Mouse (Mus musculus) adrenal gland, postnatal 10 days (tissue): ENCODE measurements at regions not wholly inside any gene's neighbourhood (a gene's known extent, or its start where the extent isn't known, plus 50 kb on each side); places are given as distances from the start of the nearest gene placed in this dataset.
"Not testable (repeated sequence)": the region's sequence is repeated elsewhere in the genome, so short reads cannot be mapped to it uniquely, and the experiment has no call there.

ENCODE experiments used
- DNase-seq: peaks from one replicate; pipeline ENCODE4 v3.0.0; 2021; ENCODE audit warnings: mixed read lengths

DNA sequence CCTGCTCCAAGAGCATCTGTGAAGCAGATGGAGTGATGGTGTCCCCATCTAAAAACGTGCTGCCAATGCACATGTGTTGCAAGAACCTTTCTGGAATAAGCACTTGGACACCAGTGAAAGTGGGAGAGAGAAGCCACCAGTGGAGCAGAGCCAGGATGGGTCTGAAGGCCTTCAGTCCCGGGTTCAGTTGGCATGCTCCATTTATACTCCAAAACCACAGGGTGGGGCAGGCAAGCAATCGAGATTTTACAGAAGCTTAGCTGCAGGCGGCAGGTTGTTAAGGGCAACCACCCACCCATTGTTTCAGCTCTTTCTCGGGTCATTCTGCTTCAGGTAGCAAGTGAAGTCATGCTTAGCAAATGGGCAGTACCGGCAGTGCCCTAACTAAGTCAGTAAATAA, 51.8 kb upstream of the Sv2b start:
- DNase-seq = no peak

DNA sequence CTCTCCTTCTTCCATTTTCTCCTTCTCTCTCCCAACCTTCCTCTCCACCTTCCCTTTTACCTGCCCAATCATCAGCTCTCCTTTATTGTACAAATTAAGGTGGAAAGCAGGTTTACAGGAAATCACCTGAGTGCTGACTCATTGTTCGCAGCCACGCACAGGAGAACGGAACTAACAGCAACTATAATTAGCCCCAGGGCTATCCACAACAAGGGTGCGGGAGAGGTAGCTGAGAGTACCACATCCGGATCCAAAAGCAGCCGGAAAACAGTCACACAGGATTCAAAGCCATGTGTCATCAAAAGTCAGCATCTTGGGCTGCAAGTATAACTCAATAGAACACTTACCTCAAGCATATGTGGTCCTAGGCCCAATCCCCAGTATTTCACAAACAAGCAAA, 53.5 kb upstream of the Sv2b start:
- no peak for DNase-seq

DNA sequence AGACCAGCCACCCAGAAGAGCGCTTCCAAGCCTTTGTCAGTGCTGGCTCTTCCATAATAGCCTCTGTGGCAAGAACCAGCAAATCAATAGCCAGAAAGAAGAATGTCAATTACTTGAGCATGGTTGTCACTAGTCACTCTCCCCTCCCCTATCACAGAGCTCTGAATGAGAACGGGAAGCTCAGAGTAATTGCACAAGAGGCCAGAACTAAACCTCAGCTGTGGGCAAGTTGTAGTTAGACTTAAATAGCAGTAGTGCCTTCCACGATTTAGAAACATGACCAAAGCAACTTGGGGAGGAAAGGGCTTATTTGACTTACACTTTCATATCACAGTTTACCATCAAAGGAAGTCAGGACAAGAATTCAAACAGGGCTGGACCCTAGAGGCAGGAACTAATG, 56.4 kb upstream of the Sv2b start:
- no peak for DNase-seq

DNA sequence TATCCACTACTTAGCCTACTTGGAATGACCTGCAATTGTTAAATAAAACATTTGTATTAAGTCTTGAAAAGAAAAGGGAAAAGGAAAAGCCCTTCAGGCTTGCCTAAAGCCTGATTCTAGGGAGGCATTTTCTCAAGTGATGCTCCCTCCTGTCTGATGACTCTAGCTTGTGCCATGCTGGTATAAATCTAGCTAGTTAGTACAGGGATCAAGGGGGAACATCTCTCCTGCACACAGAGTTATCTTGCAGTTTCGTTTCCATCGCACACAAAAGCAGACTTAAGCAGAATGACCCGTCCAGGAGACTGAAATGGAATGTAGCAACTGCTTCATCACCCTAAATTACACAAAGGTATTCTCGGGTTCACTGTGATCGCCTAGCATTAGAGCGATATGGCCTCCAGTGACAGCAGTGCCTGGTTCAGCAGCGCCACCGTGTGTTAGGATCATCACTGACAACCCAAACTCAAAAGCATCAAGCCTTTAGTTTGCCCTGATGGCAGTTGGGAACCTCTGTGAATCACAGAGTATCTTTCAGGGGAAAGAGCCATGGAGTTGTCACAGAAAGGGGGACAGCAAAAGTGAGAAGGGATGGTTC, 57.3 kb upstream of the Sv2b start:
- DNase-seq = peak; percentile 87

DNA sequence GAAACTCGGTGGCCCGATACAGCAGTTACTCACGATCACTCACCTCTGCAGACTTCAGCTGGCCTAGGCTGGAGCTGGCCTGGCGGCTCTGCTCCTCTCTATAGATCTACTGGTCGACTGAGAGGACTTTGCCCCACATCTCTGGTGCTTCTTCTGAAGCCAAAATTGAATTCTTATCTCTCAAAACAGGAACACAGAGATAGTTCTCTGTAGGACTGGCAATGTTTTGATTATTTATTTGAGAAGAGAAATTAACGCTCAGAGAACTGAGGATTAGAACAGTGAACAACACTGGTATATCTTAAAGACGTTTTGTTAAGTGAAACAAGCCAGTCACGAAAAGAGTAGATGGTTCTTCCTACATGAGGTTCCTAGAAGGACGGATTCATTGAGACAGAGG, 59.3 kb upstream of the Sv2b start:
- DNase-seq = no peak

DNA sequence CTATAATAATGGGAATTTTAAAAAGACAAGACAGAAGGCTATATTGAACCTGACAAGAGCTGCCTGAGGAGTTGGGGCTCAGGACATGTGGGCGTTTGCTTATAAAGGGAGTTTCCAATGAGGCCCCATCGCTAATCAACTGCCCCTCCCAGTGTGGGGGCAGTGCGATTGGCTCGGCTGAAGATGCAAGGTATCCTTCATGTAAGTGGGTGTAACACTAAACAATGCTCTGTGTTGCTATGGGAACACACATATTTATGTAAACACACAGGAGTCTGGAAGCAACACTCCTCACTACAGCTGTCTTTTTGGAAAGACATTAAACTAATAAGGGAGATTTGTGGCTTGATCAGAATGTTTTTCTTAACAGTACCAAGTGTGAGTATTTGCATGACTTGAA, 60.3 kb upstream of the Sv2b start:
- no peak for DNase-seq

DNA sequence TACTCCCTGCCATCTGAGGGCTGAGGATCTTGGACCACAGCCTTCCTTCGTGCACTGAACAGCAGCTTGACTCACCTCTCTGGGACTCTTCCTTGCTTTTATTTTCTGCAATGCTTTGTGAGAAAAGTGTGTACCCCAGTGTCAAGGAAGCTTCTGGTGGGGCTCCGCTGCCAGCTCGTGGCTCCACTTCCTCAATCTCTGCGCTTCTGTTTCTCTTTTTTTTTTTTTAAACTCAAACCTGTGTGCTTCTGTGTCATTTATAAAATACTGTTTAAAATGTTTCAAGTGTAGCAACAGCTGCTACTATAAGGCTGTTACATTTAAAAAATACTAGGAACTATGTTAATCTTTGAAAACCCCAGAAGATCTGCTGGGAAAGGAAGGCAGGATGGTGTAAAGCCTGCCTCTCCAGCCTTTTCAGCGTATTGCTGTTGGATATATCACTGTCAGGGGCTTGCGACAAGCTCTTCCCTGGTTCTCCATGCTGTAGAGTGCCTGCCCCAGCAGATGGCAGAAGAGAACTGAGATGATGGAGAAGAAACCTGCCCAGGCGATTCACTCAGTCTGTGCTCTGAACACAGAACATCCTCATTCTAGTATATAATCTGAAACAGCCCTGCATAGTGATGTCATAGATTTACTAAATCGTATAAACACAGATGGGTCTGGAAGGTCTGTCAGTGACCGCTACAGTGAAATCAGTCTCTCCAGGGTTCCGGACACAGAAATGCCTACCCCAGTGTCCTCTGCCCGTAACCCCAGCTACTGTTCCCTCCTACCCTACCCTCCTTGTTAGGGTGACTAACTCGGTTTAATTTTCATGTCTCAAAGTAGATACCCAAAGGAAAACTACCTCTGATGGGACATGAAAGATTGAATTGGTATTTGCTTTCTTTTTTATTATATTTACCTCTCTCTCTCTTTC, 61.8 kb upstream of the Sv2b start:
- DNase-seq = peak; percentile 88

DNA sequence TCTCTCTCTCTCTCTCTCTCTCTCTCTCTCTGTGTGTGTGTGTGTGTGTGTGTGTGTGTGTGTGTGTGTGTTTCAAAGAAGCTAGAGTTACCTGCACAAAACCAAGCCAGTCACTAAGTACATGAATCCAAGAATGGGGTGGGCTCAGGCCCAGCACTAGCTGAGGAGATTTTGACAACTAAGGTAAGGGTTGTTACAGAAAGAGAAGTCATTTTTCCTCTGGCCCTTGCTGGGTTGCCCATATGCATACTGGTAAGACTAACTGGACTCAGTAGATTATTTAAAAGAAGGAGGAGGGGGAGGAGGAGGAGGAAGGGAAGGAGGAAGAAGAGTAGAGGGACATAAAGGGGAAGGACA, 62.4 kb upstream of the Sv2b start:
- no peak for DNase-seq

DNA sequence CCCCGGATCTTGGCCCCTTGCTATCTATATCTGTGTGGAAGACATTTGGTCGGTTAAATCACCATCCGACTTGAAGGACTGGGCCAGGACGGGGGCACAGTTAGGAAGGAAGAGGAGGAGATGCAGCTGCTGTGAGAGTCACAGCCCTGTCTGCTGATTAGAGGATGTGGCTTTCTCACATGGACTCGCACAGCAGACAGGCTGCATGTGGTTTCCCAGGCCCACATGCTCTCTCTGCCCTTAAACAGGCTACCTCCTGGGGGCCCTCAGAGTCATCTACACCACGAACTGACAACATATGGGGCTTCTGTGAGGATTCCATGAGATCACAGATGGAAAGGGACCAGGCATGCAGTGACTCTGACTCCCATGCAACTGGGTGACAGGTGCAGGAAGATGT, 62.9 kb upstream of the Sv2b start:
- DNase-seq = no peak

DNA sequence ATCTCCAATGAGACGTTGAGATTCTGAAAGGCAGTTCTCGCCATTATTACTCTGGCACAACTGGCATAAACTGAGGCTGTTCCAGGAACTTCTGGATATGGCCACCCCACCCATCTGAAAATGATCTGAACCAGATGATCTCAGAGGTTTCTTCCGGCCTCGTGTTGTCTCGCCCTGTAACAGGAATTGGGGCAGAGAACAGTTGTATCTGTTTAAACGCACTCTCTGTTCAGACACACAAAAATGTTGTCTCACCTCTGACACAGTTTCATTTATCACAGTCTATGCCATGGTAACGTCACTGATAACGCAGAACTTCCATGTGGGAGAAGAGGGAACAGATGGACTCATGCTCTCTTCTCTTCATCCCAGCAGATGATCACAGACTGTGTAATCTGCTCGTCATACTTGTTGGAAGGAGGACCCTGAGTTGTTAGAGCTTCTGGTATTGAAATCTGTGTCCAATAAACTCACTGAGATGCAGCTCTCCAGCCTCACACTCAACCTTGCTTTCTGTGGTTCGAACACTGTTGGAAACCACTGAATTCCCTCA, 63.9 kb upstream of the Sv2b start:
- DNase-seq = no peak

DNA sequence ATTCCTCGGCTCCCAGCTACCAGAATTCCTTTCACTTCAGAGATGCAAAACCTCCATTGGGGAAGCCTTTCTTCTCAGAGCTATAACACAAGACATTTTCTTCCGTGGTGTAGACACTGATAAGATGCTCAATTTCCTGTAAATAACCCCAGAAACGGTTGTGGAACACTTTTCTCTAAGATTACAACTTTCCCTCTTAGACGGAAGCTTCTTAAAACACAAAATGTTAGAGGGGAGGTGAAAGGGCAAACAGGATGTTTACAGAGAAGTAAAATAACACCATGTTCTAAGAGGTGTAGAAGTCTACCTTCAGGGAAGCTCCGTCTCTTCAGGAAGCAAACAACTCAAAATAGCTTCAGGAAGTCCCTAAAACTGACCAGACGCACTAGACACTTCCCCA, 65.4 kb upstream of the Sv2b start:
- DNase-seq = no peak

DNA sequence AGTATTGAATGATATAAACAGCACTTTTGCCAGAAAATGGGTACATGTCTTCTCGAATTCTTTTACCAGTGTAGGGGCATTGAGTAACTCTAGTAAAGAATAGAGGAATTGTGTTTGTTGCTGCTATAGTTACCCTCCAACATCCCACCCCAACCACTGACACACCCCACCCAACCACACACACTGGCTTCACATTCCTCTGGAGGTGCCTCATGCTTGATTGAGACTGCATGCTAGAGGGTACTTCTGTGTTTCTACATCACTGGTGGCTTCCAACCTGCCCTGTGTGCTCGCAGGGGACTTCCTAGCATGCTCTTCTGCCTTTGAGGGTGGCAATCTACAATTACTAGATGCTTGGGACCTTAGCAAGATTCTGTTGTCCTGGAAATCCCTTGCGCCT, 70.5 kb upstream of the Sv2b start:
- no peak for DNase-seq

DNA sequence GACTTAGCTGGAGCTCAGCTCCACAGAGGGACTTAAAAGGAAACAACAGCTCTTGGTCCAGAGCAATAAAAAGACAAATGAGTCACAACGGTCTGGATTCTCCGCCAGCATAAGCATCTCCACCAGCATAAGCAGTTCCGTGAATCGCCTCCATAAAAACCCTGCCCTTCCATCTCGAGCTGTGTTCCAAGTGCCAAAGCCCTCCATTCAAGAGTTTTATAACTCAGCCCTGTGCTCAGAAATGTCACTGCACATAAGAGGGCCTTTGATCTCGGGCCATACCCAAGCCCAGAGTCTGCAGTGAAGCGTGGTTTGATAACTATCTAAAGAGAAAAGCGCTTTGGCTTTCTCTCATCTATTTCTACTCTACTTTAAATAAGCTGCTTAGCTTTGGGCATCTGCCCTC, 70.8 kb upstream of the Akap13 start:
- DNase-seq = peak; percentile 12

DNA sequence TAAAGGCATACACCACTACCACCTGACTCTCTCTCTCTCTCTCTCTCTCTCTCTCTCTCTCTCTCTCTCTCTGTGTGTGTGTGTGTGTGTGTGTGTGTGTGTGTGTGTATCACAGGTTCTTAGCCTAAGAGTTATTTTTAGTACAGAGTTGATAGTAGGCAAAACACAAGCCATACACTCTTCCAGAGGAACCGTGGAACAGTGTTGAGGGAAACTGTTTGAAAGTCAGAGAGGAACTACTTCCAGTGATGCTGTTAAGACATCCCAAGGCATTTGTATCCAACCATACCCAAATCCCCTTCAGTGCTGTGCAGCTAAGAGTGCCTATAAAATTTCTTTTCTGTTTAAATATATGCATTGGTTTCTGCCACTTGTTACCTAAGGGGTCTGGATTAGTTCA, 68.3 kb upstream of the Akap13 start:
- no peak for DNase-seq

DNA sequence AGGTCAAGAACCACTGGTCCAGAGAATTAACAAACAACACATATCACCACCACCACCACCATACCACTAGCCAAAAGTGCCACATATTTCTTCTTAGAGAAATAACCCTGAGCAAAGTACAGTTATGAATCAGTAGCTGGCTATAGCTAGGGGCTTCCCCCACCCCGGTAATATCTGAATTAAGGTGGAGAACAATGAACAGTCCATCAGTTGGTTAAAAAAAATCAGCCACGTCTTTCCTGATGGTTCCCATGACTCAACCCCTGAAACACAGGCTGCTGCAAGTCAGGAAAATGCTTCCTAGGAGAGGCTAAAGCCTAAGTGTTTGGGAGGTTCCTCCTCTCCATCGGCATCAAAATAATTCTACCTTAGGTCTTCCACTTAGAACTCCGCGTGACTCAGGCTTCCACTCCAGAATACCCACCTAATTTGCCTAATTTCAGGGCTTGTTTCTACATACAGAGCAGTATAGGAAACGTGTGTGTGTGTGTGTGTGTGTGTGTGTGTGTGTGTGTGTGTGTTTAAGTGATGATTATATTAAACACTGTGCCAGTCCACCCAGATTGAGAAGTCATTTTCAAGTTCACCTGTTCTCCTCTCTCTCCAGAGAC, 67.4 kb upstream of the Akap13 start:
- no peak for DNase-seq

DNA sequence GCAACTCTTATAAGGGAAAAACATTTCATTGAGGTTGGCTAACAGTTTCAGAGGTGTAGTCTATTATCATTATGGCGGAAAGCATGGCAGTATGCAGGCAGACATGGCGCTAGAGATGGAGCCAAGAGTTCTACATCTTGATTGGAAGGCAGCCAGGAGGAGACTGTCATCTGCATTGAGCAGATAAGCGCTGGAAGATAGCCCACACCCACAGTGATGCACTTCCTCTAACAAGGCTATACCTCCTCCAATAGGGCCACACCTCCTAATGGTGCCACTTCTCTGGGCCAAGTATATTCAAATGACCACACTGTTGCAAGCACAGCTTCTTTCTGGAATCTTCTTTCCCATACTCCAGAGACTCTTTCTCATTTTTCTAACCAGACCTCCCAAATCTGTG, 65.2 kb upstream of the Akap13 start:
- no peak for DNase-seq

DNA sequence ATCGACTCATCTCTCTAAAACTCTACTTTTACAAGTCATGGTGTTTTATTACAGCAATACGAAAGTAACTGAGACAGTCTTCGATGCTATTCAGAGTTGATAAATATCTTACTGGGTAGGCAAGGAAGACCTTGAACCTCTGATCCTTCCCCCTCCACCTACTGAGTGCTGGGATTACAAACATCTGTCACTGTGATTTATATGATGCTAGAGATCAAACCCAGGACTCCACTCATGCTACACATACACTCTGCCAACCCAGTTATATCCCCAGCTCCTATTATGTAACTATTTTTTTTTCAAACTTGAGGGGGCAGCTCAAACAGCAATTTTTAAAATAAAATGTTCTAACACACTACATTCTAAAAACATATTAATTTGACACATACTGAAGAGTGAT, 62.6 kb upstream of the Akap13 start:
- DNase-seq = no peak

DNA sequence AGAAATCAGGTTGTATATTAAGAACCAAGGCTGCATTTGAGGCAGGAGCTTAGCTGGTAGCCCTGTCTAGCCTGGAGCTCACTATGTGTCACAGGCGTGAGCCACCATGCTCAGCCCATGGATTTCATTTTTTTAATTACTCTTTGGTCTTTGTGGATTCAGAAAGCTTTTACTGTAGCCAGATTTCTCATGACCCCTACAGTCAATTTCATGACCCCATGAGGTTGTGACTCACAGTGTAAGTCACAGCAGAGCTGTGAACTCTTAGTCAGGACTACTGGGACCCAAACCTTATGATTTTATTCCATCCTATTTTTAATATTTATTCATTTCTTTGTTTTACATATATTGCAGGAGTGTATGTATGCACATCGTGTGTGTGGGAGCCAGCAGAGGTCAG, 61.9 kb upstream of the Akap13 start:
- DNase-seq = no peak

DNA sequence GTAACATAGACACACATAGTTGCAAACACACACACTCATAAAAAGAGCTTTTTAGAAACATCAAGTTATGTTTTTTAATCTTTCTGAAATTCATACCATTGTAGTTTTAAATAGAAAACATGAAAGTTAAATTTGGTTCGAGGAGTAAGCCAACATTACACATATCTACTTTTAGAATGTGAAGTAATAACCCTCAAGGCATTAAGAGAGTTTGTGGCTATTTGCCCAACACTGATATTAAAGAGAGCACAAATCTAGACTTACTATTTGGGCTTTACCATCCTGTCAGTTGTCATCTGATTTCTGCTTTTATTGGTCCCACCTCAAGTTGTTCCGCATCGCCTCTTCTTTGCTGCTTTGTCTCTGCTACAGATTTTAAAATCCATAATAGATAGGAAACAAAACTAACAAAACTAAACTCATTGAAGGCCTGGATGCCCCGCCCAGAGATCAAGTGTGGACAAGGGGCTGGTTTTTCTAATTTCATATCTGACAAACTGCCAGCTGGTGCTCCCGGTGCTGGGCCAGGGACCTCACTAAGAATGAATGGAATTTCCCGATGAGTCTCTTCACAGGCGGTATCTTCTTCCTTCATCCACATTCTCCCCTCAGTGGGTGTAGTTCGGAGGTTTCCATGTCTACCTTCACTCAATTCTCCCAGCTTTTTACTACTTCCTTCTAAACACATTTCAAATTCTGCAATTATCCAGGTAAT, 60.3 kb upstream of the Akap13 start:
- DNase-seq = no peak

DNA sequence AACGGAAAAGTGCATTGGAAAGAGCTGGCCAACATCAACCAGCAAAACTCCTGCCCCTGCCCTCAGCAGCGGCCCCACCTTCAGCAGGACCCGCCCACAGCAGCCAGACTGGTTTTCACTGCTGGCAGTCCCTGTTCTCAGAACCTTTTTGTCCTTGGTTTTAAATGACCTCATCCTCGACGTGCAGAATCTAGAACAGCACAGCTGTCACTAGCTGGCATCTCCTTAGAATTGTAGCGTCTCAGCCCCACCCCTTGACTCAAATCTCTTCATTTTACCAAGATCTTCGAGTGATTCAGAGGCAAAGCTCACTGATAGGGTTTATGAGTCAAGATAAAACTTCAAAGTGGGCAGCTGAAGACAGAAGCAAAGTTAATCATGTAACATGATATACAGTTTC, 57.8 kb upstream of the Akap13 start:
- peak; percentile 54 for DNase-seq

DNA sequence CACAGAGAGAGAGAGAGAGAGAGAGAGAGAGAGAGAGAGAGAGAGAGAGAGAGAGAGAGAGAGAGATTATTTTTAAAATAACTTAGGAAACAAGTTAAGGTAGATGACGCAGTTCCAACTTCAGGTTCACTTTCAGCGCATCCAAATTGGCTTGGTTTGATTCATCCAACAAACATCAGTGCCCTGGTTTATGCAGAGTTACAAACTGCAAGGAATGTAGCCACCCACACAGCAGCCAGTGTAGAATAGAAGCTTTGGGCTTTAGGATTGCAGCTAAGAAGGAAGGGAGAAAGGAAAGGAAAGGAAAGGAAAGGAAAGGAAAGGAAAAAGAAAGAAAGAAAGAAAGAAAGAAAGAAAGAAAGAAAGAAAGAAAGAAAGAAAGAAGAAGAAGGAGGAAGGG, 56.9 kb upstream of the Akap13 start:
- not testable (repeated sequence) for DNase-seq

DNA sequence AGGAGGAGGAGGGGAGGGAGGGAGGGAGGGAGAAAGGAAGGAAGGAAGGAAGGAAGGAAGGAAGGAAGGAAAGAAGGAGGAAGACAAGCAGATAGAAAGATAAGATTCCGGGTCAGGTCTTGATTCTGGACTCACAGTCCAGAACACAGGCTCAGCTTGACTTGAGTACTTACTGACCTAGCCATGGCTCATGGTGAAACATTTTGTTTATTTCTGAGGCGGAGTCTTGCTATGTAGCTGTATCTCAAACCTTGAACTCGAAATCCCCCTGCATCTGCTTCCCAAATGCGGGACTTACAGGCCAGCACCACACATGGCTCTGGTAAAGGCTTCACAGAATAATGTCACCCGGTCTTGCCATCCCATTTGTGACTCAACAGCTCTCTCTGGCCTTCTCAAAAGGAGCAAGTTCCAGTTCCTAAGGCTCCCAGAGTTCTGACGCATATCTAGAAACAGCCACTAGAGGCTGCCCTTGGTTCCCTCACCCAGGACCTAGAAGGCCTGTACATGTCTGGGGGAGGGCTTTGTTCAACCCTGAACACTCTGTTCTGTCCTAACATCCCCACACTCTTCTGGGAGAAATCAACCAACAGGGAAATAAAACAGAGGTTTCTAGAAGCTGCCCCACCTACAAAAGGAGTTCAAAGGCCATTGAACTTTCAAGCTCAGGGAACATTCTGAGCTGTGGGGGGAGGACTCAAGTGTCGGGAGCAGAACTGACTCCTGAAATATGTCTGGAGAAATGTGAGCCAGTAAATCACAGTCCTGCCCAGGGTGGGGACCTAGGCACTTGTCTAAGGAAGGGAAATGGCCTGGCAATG, 56.2 kb upstream of the Akap13 start:
- peak; percentile 70 for DNase-seq
